Mouse (Mus musculus) lung, embryonic 16.5 days (tissue): ENCODE results near the gene Prkn. TPM values are rescaled to one million over a fixed set of nuclear protein-coding genes. Genes with fewer than 3 reads are reported as not detected.

ENCODE experiments used
- ATAC-seq: fragments of 200-750 bp; cut with Nextera tagmentation; 2 replicates; pipeline ENCODE4 v1.8.0; 2017; ENCODE audit warnings: low read depth, mild to moderate bottlenecking, moderate library complexity
- H3K27ac ChIP-seq: fragments of 300-500 bp; sonication (generic); 2 replicates; pipeline ENCODE4 v1.5.1; 2014; ENCODE audit warnings: mild to moderate bottlenecking, control low read depth, low read length
- H3K27me3 ChIP-seq: fragments of 300-500 bp; sonication (generic); 2 replicates; pipeline ENCODE4 v1.6.1; 2014; ENCODE audit warnings: low read depth, low read length, mixed read lengths; ENCODE audit not compliant: control insufficient read depth, insufficient read depth
- H3K36me3 ChIP-seq: fragments of 300-500 bp; sonication (generic); 2 replicates; pipeline ENCODE4 v1.6.1; 2014; ENCODE audit warnings: low read length; ENCODE audit not compliant: control insufficient read depth, insufficient read depth
- H3K4me1 ChIP-seq: fragments of 300-500 bp; sonication (generic); replicated peaks from 2 replicates; pipeline ENCODE4 v1.6.1; 2014; ENCODE audit warnings: low read length, mixed read lengths; ENCODE audit not compliant: control insufficient read depth, insufficient read depth
- H3K4me2 ChIP-seq: fragments of 300-500 bp; sonication (generic); 2 replicates; pipeline ENCODE4 v1.6.1; 2014; ENCODE audit warnings: low read depth, low read length, control low read depth
- H3K4me3 ChIP-seq: fragments of 300-500 bp; sonication (generic); 2 replicates; pipeline ENCODE4 v1.5.1; 2014; ENCODE audit warnings: mild to moderate bottlenecking, low read length, control low read depth
- H3K9ac ChIP-seq: fragments of 300-500 bp; sonication (generic); 2 replicates; pipeline ENCODE4 v1.6.1; 2014; ENCODE audit warnings: low read length, control low read depth
- H3K9me3 ChIP-seq: fragments of 300-500 bp; sonication (generic); 2 replicates; pipeline ENCODE4 v1.6.1; 2016; ENCODE audit warnings: low read length; ENCODE audit not compliant: control insufficient read depth
- WGBS: fragments of 180-500 bp; shearing (Covaris S2); extraction: QIAGEN DNeasy Blood & Tissue Kit; methylation state at CpG from one replicate; pipeline ENCODE4 v1.1.7; 2014; 5-methylcytosine and 5-hydroxymethylcytosine counted together
- polyA plus RNA-seq: library from polyadenylated mRNA; unstranded; fragments of >200 nt; fragmentation: Nextera tagmentation; extraction: Ambion mirVana; gene quantifications from 2 replicates; pipeline ENCODE4 v1.2.1, GENCODE M21; 2015

The Prkn gene
- polyA plus RNA-seq, 1 experiment from 2014 or later = 1.8 TPM

GRCm38 (mm10) chr17:11912136-11912535, 1072.0 kb downstream of the Prkn start:
- H3K4me2 ChIP-seq = no peak overlapping the region
- H3K9ac ChIP-seq = no peak overlapping the region

GRCm38 (mm10) chr17:11912872-11913365, 1072.7 kb downstream of the Prkn start:
- Histone ChIP-seq H3K27me3 (peaks cover 17% of the 10 kb centered on the region; the same call in 1 of the 2 replicates), H3K9ac (no peak overlapping the region; the same call in 1 of the 2 replicates), H3K4me3 (peak overlapping the region; percentile 21), H3K4me1 (no peaks in the 10 kb centered on the region), H3K4me2 (peak overlapping the region; percentile 41), H3K9me3 (no peaks in the 10 kb centered on the region), H3K27ac (no peak overlapping the region), H3K36me3 (no peaks in the 10 kb centered on the region)
- 2% methylated on average over 19 of the region's 19 CpGs for WGBS
- ATAC-seq = no peak

More at GRCm38 (mm10) chr17:11912136-11912535, 1072.0 kb downstream of the Prkn start:
- WGBS = 72% methylated on average over 4 of the region's 4 CpGs
- ATAC-seq = no peak
- H3K27me3 ChIP-seq = peaks cover 17% of the 10 kb centered on the region; the same call in 1 of the 2 replicates
- no peak overlapping the region for H3K4me3 ChIP-seq
- no peaks in the 10 kb centered on the region for H3K4me1 ChIP-seq
- H3K9me3 ChIP-seq = no peaks in the 10 kb centered on the region
- no peaks in the 10 kb centered on the region for H3K36me3 ChIP-seq
- no peak overlapping the region for H3K27ac ChIP-seq

DNA sequence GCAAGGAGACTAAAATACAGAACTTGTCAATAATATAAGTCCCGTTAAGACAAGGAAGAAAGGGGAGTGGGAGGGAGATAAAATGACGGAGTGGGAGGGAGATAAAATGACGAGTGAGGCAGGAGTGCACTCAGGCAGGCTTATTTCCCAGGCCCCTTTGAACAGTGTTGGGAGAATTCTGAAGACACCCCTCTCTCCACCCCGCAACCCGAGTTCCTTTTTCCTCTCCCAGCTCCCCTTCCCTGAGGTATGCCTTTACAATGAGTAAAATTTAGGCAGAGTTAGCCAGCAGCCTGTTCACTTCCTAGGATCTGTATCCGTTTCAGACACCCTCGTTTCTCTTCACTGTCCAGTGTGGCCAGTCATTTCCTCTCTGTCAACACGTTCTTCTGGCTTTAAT, 1073.4 kb downstream of the Prkn start:
- Histone ChIP-seq H3K9ac (no peak overlapping the region), H3K4me3 (no peak overlapping the region)

GRCm38 (mm10) chr17:11914451-11914850, 1074.3 kb downstream of the Prkn start:
- Histone ChIP-seq H3K4me3 (no peak overlapping the region), H3K27me3 (peaks cover 17% of the 10 kb centered on the region; the same call in 1 of the 2 replicates), H3K27ac (no peak overlapping the region), H3K36me3 (no peaks in the 10 kb centered on the region), H3K4me1 (no peaks in the 10 kb centered on the region), H3K4me2 (no peak overlapping the region), H3K9me3 (no peaks in the 10 kb centered on the region), H3K9ac (no peak overlapping the region)
- 71% methylated on average over 5 of the region's 5 CpGs for WGBS
- no peak for ATAC-seq

More for the DNA sequence above, 1073.4 kb downstream of the Prkn start:
- Histone ChIP-seq H3K4me1 (no peaks in the 10 kb centered on the region), H3K4me2 (peak overlapping the region; percentile 41; the same call in 1 of the 2 replicates), H3K36me3 (no peaks in the 10 kb centered on the region), H3K27me3 (peaks cover 17% of the 10 kb centered on the region; the same call in 1 of the 2 replicates), H3K27ac (no peak overlapping the region), H3K9me3 (no peaks in the 10 kb centered on the region)
- no peak for ATAC-seq
- 14% methylated on average over 8 of the region's 8 CpGs for WGBS

DNA sequence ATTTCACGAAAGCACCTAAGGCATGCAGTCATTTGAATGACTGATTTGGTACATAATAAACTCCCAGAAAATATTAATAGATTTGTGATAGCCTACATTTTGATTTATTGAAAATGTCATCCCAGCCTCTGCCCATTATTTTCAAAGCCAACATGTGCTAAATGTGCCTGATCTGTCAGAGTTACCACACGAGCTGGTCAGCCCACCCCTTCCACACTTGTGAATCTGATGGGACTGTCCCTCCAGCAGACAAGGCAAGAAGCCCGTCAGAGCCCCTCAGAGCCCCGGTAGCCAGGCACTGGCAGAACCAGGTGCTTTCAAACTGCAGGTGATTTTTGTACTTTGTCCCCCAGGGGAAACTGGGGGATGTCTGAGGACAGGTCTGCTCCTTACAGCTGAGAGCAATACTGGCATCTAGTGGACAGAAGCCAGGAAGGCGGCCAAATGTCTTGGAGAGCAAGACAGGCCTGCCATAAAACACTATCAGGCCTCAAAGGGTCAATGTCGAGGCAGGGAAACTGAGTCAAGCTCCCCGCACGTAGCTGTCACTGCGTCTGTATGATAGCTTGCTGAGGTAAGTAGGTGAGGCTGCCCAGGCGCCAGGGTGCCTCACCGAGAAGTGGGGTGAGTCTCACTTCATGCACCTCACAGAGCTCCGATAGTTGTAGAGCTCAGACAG, 1078.1 kb downstream of the Prkn start:
- H3K27me3 ChIP-seq = peaks cover 11% of the 10 kb centered on the region; the same call in 1 of the 2 replicates
- H3K9ac ChIP-seq = no peak overlapping the region
- no peak overlapping the region for H3K4me3 ChIP-seq
- H3K4me2 ChIP-seq = no peak overlapping the region
- no peak overlapping the region for H3K27ac ChIP-seq
- no peak for ATAC-seq
- 48% methylated on average over 12 of the region's 12 CpGs for WGBS
- H3K36me3 ChIP-seq = no peaks in the 10 kb centered on the region
- no peaks in the 10 kb centered on the region for H3K4me1 ChIP-seq
- H3K9me3 ChIP-seq = no peaks in the 10 kb centered on the region

- ATAC-seq = no peak
- no peak overlapping the region for H3K4me3 ChIP-seq
- no peaks in the 10 kb centered on the region for H3K9me3 ChIP-seq
- no peaks in the 10 kb centered on the region for H3K36me3 ChIP-seq
- H3K4me1 ChIP-seq = no peaks in the 10 kb centered on the region
- no peak overlapping the region for H3K4me2 ChIP-seq
- peaks cover under 1% of the 10 kb centered on the region; the same call in 1 of the 2 replicates for H3K27me3 ChIP-seq
- no peak overlapping the region for H3K27ac ChIP-seq
- 85% methylated on average over 6 of the region's 6 CpGs for WGBS
- H3K9ac ChIP-seq = no peak overlapping the region
Observed at GRCm38 (mm10) chr17:11919581-11919980, 1079.4 kb downstream of the Prkn start.

GRCm38 (mm10) chr17:11921026-11921425, 1080.8 kb downstream of the Prkn start:
- no peaks in the 10 kb centered on the region for H3K36me3 ChIP-seq
- H3K27me3 ChIP-seq = no peaks in the 10 kb centered on the region
- H3K9ac ChIP-seq = no peak overlapping the region
- no peaks in the 10 kb centered on the region for H3K4me1 ChIP-seq
- no peak overlapping the region for H3K4me2 ChIP-seq
- no peak overlapping the region for H3K4me3 ChIP-seq
- ATAC-seq = no peak
- WGBS = 74% methylated on average over 9 of the region's 9 CpGs
- no peaks in the 10 kb centered on the region for H3K9me3 ChIP-seq
- H3K27ac ChIP-seq = no peak overlapping the region

DNA sequence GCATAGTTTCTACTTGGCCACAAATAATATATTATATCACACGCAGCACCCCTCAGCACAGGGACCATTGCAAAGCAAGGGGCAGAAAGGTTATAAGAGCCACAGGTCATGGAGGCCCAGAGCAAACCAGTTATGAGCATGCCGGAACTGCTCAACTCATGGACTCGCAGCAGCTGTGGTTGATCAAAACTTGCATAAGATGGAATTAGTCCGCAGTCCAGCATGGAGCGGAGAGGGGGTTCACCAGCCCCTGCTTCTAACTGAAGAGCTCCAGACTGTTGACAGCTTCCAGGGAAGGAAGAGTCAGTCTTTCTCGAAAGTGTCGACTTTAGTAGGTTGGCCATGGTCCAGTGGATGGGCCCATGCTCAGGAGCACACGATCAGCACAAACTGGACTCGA, 1083.8 kb downstream of the Prkn start:
- H3K4me2 ChIP-seq = no peak overlapping the region
- H3K9me3 ChIP-seq = no peaks in the 10 kb centered on the region
- no peaks in the 10 kb centered on the region for H3K27me3 ChIP-seq
- 0 out of 2 replicates have a peak, but pooled peaks cover 4% of the 10 kb centered on the region for H3K4me1 ChIP-seq
- no peaks in the 10 kb centered on the region for H3K36me3 ChIP-seq
- peak; percentile 34; the same call in 1 of the 2 replicates for ATAC-seq
- WGBS = 70% methylated on average over 9 of the region's 9 CpGs
- no peak overlapping the region for H3K4me3 ChIP-seq
- no peak overlapping the region for H3K9ac ChIP-seq
- H3K27ac ChIP-seq = no peak overlapping the region

DNA sequence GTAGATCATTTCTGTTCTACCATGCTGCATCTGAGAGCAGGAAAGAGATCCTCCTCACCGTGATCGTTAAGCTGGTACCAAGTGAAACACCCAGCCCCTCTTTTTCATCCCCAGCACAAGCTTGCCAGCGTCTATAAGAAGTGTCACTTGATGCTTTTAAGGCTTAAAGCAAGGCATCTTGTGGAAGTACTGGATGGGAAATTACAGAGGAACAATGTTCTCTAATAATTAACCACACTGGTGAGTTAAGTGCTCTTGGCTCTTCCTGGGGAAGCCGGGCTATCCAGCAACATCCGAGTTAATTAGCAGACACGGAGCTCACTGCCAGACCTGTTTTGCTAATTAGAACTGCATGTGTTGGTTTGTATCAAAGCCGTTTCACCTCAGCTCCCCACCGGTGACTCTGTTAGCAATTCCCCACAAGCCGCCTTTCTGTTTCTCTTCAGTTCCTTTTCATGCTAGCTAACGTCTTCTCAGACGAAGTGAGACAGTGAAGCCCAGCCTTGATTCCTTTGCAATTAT, 1086.7 kb downstream of the Prkn start:
- no peak overlapping the region for H3K4me2 ChIP-seq
- H3K4me1 ChIP-seq = 0 out of 2 replicates have a peak, but pooled peaks cover 4% of the 10 kb centered on the region
- no peak overlapping the region for H3K4me3 ChIP-seq
- no peaks in the 10 kb centered on the region for H3K9me3 ChIP-seq
- H3K27me3 ChIP-seq = no peaks in the 10 kb centered on the region
- H3K27ac ChIP-seq = no peak overlapping the region
- no peak for ATAC-seq
- 48% methylated on average over 11 of the region's 11 CpGs for WGBS
- no peak overlapping the region for H3K9ac ChIP-seq
- no peaks in the 10 kb centered on the region for H3K36me3 ChIP-seq
